Mouse (Mus musculus): ENCODE measurements around the gene Trappc2. TPM values are rescaled to one million over a fixed set of nuclear protein-coding genes. Genes with fewer than 3 reads are reported as not detected.

Trappc2 gene
- polyA plus RNA-seq (2014; fragmentation: Nextera tagmentation; extraction: Ambion mirVana) = 29.2 and 30.8 TPM in 2 replicates

DNA sequence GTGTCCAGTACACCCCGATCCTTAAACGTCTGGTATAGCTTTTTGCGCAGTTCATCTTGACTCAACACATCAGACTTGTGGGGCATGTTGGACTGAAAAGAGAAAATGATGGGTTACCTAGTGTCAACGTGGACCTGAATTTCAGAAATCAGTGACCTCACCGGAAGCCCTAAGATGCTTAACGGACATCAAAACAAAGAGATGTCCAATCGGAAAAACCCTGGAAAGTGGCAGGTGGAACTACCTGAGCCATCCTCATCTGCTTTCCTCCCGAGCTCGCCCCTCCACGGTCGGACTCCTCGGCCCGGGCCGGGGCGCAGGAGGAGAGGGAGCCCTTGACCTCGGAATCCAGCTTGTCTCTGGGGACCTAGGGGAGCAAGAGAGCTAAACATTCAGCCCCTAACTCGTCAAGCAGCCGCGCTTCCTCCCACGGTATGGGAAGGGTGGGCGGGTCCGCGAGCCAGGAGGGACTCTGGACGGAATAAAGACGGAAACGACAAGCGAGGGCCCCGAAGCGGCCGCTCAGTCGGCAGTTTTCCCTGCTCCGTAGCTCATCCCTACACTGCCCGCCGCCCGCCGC is at the start of gene Trappc2:
TSS of gene Trappc2 (plus strand) at position 539 of the 580 bp plus-strand sequence.
- Histone ChIP-seq H3K27me3 (ENCODE audit: control insufficient read depth, insufficient read depth, low read length) (peaks cover 9% of the 10 kb centered on the region), H3K9ac (replicated peaks; ENCODE audit: low read length) (peak within 1 kb of the TSS; percentile 75), H3K27ac (replicated peaks; ENCODE audit: low read depth, low read length) (peak within 1 kb of the TSS; percentile 52; the same call in 1 of the 2 replicates), H3K4me3 (ENCODE audit: low read depth, low read length) (peak within 1 kb of the TSS; percentile 52), H3K9me3 (replicated peaks; ENCODE audit: control insufficient read depth, low read length) (no peaks in the 10 kb centered on the region), H3K4me2 (ENCODE audit: low read depth, low read length) (peak within 1 kb of the TSS; percentile 52), H3K36me3 (replicated peaks; ENCODE audit: control insufficient read depth, insufficient read depth, low read depth, low read length) (no peaks in the 10 kb centered on the region), H3K4me1 (ENCODE audit: control insufficient read depth, insufficient read depth, low read length) (no peaks in the 10 kb centered on the region)
- 25% methylated on average over 25 of the region's 36 CpGs for WGBS
- ATAC-seq (replicated peaks; ENCODE audit: insufficient number of reproducible peaks, low FRiP score, low TSS enrichment, low read depth) (peak; percentile 72), DNase-seq (ENCODE audit: low spot score) (no peak)

DNA sequence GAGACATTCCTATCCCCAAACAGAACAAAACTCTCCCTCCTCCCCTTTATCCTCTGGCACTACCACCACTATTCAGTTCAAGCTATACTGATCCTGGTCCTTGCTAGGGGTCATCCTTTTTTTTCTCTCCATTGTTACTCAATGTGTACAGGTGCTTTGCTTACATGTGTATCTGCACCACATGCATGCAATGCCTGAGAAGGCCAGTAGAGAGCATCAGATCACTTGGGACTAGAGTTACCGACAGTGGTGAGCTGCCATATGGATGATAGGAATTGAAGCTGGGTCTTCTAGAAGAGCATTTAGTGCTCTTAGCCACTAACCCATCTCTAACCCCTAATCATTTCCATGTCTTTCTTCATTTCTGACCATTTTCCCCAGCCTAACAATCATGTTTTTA is 46.6 kb upstream of the Trappc2 start:
- no peaks in the 10 kb centered on the region for H3K27me3 ChIP-seq (ENCODE audit: control insufficient read depth, insufficient read depth, low read length)
- no peak overlapping the region for H3K27ac ChIP-seq (replicated peaks; ENCODE audit: low read depth, low read length)
- DNase-seq (ENCODE audit: low spot score) (no peak), ATAC-seq (replicated peaks; ENCODE audit: insufficient number of reproducible peaks, low FRiP score, low TSS enrichment, low read depth) (no peak)
- H3K4me1 ChIP-seq (ENCODE audit: control insufficient read depth, insufficient read depth, low read length) = no peaks in the 10 kb centered on the region
- no peak overlapping the region for H3K4me3 ChIP-seq (ENCODE audit: low read depth, low read length)
- H3K9ac ChIP-seq (replicated peaks; ENCODE audit: low read length) = no peak overlapping the region
- H3K9me3 ChIP-seq (replicated peaks; ENCODE audit: control insufficient read depth, low read length) = no peaks in the 10 kb centered on the region
- H3K36me3 ChIP-seq (replicated peaks; ENCODE audit: control insufficient read depth, insufficient read depth, low read depth, low read length) = no peaks in the 10 kb centered on the region
- WGBS = 75% methylated on average over 1 of the region's 1 CpGs
- H3K4me2 ChIP-seq (ENCODE audit: low read depth, low read length) = no peak overlapping the region

DNA sequence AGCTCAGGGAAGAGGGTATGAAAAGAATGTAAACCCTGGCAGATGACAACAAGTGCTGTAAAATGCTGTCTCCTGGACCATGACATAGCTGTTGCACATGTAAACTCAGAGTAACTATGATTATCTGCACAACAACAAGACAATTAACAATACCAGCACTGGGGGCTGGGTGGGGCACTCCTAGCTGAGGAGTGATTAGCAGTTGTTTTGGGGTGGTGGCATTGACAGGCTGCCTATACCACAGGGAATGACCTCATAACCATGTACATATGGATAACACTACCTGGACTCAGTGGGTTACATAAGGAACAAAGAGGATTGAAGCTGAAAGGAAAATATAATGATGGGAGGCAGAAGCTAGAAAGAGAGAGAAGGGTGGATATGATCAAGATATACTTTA is 32.5 kb upstream of the Trappc2 start:
- H3K4me3 ChIP-seq (ENCODE audit: low read depth, low read length) = no peak overlapping the region
- no peak overlapping the region for H3K4me2 ChIP-seq (ENCODE audit: low read depth, low read length)
- DNase-seq (ENCODE audit: low spot score) = no peak
- no peaks in the 10 kb centered on the region for H3K9me3 ChIP-seq (replicated peaks; ENCODE audit: control insufficient read depth, low read length)
- H3K27me3 ChIP-seq (ENCODE audit: control insufficient read depth, insufficient read depth, low read length) = no peaks in the 10 kb centered on the region
- no peak overlapping the region for H3K27ac ChIP-seq (replicated peaks; ENCODE audit: low read depth, low read length)
- no peaks in the 10 kb centered on the region for H3K4me1 ChIP-seq (ENCODE audit: control insufficient read depth, insufficient read depth, low read length)
- H3K9ac ChIP-seq (replicated peaks; ENCODE audit: low read length) = no peak overlapping the region
- no peak for ATAC-seq (replicated peaks; ENCODE audit: insufficient number of reproducible peaks, low FRiP score, low TSS enrichment, low read depth)
- no peaks in the 10 kb centered on the region; the same call in 1 of the 2 replicates for H3K36me3 ChIP-seq (replicated peaks; ENCODE audit: control insufficient read depth, insufficient read depth, low read depth, low read length)

DNA sequence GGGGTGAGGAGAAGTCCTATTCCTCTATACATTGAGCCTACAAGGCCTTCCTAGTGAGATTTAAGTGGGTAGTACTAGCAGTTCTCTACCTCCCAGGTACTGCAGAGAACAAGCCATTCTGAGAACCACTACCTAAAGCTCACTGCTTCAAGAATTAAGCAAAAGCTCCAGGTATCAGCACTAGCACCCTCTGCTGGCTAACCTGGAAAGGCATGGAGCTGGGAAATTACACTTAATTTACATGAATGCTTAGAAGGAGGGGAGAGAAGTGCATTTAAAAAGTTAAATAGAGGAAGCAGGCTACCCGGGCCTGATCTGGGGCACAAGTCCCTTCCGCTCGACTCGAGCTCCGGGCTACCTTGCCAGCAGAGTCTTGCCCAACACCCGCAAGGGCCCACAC is 24.2 kb upstream of the Trappc2 start:
- DNase-seq (ENCODE audit: low spot score) = peak; percentile 47
- 84% methylated on average over 5 of the region's 6 CpGs for WGBS
- no peaks in the 10 kb centered on the region for H3K4me1 ChIP-seq (ENCODE audit: control insufficient read depth, insufficient read depth, low read length)
- no peak overlapping the region for H3K4me3 ChIP-seq (ENCODE audit: low read depth, low read length)
- no peak overlapping the region for H3K4me2 ChIP-seq (ENCODE audit: low read depth, low read length)
- H3K27ac ChIP-seq (replicated peaks; ENCODE audit: low read depth, low read length) = no peak overlapping the region
- H3K27me3 ChIP-seq (ENCODE audit: control insufficient read depth, insufficient read depth, low read length) = no peaks in the 10 kb centered on the region
- H3K36me3 ChIP-seq (replicated peaks; ENCODE audit: control insufficient read depth, insufficient read depth, low read depth, low read length) = no peaks in the 10 kb centered on the region
- ATAC-seq (replicated peaks; ENCODE audit: insufficient number of reproducible peaks, low FRiP score, low TSS enrichment, low read depth) = no peak
- no peaks in the 10 kb centered on the region for H3K9me3 ChIP-seq (replicated peaks; ENCODE audit: control insufficient read depth, low read length)
- H3K9ac ChIP-seq (replicated peaks; ENCODE audit: low read length) = no peak overlapping the region

DNA sequence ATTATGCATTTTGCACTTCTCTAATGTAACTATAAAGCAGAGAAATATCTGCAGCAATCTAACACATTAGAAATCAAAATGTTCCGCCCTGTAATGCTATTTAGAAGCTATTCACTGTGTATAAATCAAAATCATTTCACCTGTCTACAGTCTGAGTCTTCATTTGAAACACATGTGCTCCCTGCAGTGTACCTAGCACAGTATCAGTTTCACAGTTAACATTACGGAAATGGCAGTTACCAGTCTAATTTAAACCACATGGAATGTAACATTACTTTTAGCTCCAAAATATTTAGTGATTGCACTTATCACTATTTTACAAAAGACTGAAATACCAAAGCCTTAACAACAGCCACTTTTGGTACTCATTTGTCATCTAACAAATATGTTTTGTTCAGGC is 5.6 kb upstream of the Trappc2 start:
- H3K4me2 ChIP-seq (ENCODE audit: low read depth, low read length) = no peak overlapping the region
- H3K9ac ChIP-seq (replicated peaks; ENCODE audit: low read length) = no peak overlapping the region
- no peak for ATAC-seq (replicated peaks; ENCODE audit: insufficient number of reproducible peaks, low FRiP score, low TSS enrichment, low read depth)
- H3K4me1 ChIP-seq (ENCODE audit: control insufficient read depth, insufficient read depth, low read length) = no peaks in the 10 kb centered on the region
- H3K27ac ChIP-seq (replicated peaks; ENCODE audit: low read depth, low read length) = no peak overlapping the region
- H3K27me3 ChIP-seq (ENCODE audit: control insufficient read depth, insufficient read depth, low read length) = no peaks in the 10 kb centered on the region
- peak; percentile 63 for DNase-seq (ENCODE audit: low spot score)
- no peaks in the 10 kb centered on the region for H3K36me3 ChIP-seq (replicated peaks; ENCODE audit: control insufficient read depth, insufficient read depth, low read depth, low read length)
- 57% methylated on average over 2 of the region's 2 CpGs for WGBS
- H3K4me3 ChIP-seq (ENCODE audit: low read depth, low read length) = no peak overlapping the region
- no peaks in the 10 kb centered on the region for H3K9me3 ChIP-seq (replicated peaks; ENCODE audit: control insufficient read depth, low read length)

DNA sequence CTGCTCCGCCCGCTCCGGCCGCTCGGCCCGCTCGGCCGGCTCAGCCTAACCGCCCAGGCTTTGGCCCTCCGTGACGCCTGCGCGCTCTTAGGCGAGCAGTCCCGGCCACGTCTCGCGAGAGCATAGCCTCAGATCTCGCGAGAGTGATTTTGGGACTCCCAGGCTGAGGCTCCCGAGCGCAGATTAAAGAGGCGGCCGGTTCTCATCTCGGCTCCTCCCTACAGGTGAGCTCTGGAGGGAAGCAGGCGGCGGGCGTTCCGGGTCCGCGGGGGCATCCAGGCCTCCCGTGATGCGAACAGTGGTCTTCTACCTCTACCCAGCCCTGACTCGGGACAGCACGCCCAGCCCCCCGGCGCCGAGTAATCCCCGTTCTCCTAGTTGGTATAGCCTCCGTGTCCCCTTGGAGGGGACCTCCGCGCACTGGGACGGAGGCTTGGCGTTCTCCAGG is 266 bp downstream of the Trappc2 start, which contains the start of gene Ofd1:
TSS of gene Ofd1 (minus strand) at position 89 of the 448 bp plus-strand sequence.
- Histone ChIP-seq H3K27me3 (ENCODE audit: control insufficient read depth, insufficient read depth, low read length) (peaks cover 9% of the 10 kb centered on the region), H3K4me2 (ENCODE audit: low read depth, low read length) (peak within 1 kb of the TSS; percentile 52), H3K27ac (replicated peaks; ENCODE audit: low read depth, low read length) (peak within 1 kb of the TSS; percentile 52; the same call in 1 of the 2 replicates), H3K9ac (replicated peaks; ENCODE audit: low read length) (peak within 1 kb of the TSS; percentile 75), H3K9me3 (replicated peaks; ENCODE audit: control insufficient read depth, low read length) (no peaks in the 10 kb centered on the region), H3K4me3 (ENCODE audit: low read depth, low read length) (peak within 1 kb of the TSS; percentile 52), H3K4me1 (ENCODE audit: control insufficient read depth, insufficient read depth, low read length) (no peaks in the 10 kb centered on the region), H3K36me3 (replicated peaks; ENCODE audit: control insufficient read depth, insufficient read depth, low read depth, low read length) (no peaks in the 10 kb centered on the region)
- WGBS = 12% methylated on average over 38 of the region's 44 CpGs
- peak; percentile 93 for DNase-seq (ENCODE audit: low spot score)
- ATAC-seq (replicated peaks; ENCODE audit: insufficient number of reproducible peaks, low FRiP score, low TSS enrichment, low read depth) = peak; percentile 98

DNA sequence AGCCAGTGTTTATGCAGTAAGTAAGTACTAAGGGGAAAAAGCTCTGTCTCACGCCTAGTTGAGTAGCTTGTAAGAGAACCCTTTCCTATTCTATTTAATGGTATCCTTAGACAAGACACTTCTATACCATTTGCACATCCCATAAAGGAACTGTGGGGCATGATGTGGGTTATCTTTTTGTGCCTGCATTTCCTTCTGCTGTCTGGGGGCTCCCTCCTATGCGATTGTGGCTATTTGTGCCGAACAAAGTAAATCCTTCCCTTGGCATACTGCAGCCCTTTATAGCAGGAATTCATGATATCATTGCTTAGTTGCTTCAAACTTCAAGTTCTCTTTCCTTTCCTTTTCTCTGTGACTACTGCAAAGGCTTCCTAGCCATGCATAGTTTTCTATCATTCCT is 4.2 kb downstream of the Trappc2 start:
- Histone ChIP-seq H3K27me3 (ENCODE audit: control insufficient read depth, insufficient read depth, low read length) (peaks cover 9% of the 10 kb centered on the region), H3K4me2 (ENCODE audit: low read depth, low read length) (no peak overlapping the region), H3K9me3 (replicated peaks; ENCODE audit: control insufficient read depth, low read length) (no peaks in the 10 kb centered on the region), H3K4me1 (ENCODE audit: control insufficient read depth, insufficient read depth, low read length) (no peaks in the 10 kb centered on the region), H3K27ac (replicated peaks; ENCODE audit: low read depth, low read length) (no peak overlapping the region), H3K4me3 (ENCODE audit: low read depth, low read length) (no peak overlapping the region), H3K36me3 (replicated peaks; ENCODE audit: control insufficient read depth, insufficient read depth, low read depth, low read length) (no peaks in the 10 kb centered on the region), H3K9ac (replicated peaks; ENCODE audit: low read length) (no peak overlapping the region)
- DNase-seq (ENCODE audit: low spot score) (no peak), ATAC-seq (replicated peaks; ENCODE audit: insufficient number of reproducible peaks, low FRiP score, low TSS enrichment, low read depth) (no peak)
- 85% methylated on average over 3 of the region's 3 CpGs for WGBS

DNA sequence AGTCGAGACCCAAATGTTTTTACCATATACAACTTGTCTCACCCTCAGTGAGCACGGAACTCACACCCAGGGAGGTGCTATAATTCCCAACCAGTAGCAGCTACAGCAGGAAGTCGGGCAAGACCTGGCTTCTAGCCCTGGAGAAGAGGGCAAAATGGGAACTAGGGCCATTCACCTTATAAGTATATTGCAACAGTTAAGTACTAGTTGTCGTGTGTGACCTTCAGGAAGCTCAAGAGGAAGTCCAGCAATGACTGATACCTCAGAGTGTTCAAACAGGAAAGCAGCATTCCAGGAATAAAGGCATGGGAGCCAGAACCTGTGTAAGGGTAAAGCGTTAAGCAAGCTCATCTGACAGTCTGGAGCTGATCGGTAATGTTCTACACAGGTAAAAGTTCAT is 13.2 kb downstream of the Trappc2 start:
- no peak for ATAC-seq (replicated peaks; ENCODE audit: insufficient number of reproducible peaks, low FRiP score, low TSS enrichment, low read depth)
- Histone ChIP-seq H3K4me2 (ENCODE audit: low read depth, low read length) (no peak overlapping the region), H3K4me3 (ENCODE audit: low read depth, low read length) (no peak overlapping the region), H3K4me1 (ENCODE audit: control insufficient read depth, insufficient read depth, low read length) (no peaks in the 10 kb centered on the region), H3K9me3 (replicated peaks; ENCODE audit: control insufficient read depth, low read length) (no peaks in the 10 kb centered on the region), H3K27ac (replicated peaks; ENCODE audit: low read depth, low read length) (no peak overlapping the region), H3K27me3 (ENCODE audit: control insufficient read depth, insufficient read depth, low read length) (no peaks in the 10 kb centered on the region; the same call in 1 of the 2 replicates), H3K9ac (replicated peaks; ENCODE audit: low read length) (no peak overlapping the region), H3K36me3 (replicated peaks; ENCODE audit: control insufficient read depth, insufficient read depth, low read depth, low read length) (no peaks in the 10 kb centered on the region)
- WGBS = 84% methylated on average over 6 of the region's 6 CpGs
- no peak for DNase-seq (ENCODE audit: low spot score)
